Mouse (Mus musculus) neutrophil, adult 83 days (primary cell): ENCODE results near the gene Ttc24. TPM values are rescaled to one million over a fixed set of nuclear protein-coding genes. Genes with fewer than 3 reads are reported as not detected.

Experiments
- total RNA-seq, 2 experiments: library from RNA; stranded (reverse); gene quantifications; one replicate each; pipeline ENCODE4 v1.2.4; 2023

The Ttc24 gene
- not detected for total RNA-seq

GRCm38 (mm10) chr3:88078204-88078603 is at the start of gene Ttc24:
Gene Ttc24, minus strand, starts transcription at chr3:88078304.

GRCm38 (mm10) chr3:88081345-88082223 is 3.5 kb upstream of the Ttc24 start, which contains the start of gene Iqgap3:
Gene Iqgap3, plus strand, starts transcription at chr3:88081971.

GRCm38 (mm10) chr3:88057902-88058696 is 20.0 kb downstream of the Ttc24 start, which contains the start of gene Naxe:
Gene Naxe, minus strand, starts transcription at chr3:88058495.

GRCm38 (mm10) chr3:88042661-88043421 is 35.3 kb downstream of the Ttc24 start, which contains the start of gene Gpatch4:
Gene Gpatch4, plus strand, starts transcription at chr3:88043108.

GRCm38 (mm10) chr3:88027434-88028186 is 50.5 kb downstream of the Ttc24 start, which contains the start of gene Hapln2:
Gene Hapln2, minus strand, starts transcription at chr3:88027583.

Other genes with a start within 250 kb of the Ttc24 start
- under 1 TPM; 0.57 to 0.70 TPM for gene Sh2d2a, start 231.5 kb downstream of the Ttc24 start, total RNA-seq
- 10 to 100 TPM; 30.5 to 30.9 TPM for gene Prcc, start 192.7 kb downstream of the Ttc24 start, total RNA-seq
- gene Hdgf, start 172.0 kb downstream of the Ttc24 start, total RNA-seq, result 100 to 1,000 TPM; 117 to 149 TPM
- 10 to 100 TPM; 65.4 to 71.5 TPM for gene Mrpl24, start 158.8 kb downstream of the Ttc24 start, total RNA-seq
- 10 to 100 TPM; 23.2 to 24.4 TPM for gene Isg20l2, start 148.0 kb downstream of the Ttc24 start, total RNA-seq
- 10 to 100 TPM in 1 of 2 experiments, 1 to 10 TPM in 1; 9.9 to 12.1 TPM for gene Rrnad1, start 147.6 kb downstream of the Ttc24 start, total RNA-seq
- not detected for gene Crabp2, start 129.6 kb downstream of the Ttc24 start, total RNA-seq
- not detected for gene Nes, start 107.2 kb downstream of the Ttc24 start, total RNA-seq
- gene Bcan, start 78.1 kb downstream of the Ttc24 start, total RNA-seq, result not detected
- not detected for gene Hapln2, start 50.7 kb downstream of the Ttc24 start, total RNA-seq
- gene Gpatch4, start 35.2 kb downstream of the Ttc24 start, total RNA-seq, result 1 to 10 TPM; 2.5 to 5.9 TPM
- gene Naxe, start 19.8 kb downstream of the Ttc24 start, total RNA-seq, result 10 to 100 TPM; 26.4 to 30.3 TPM
- gene Iqgap3, start 3.7 kb upstream of the Ttc24 start, total RNA-seq, result 10 to 100 TPM; 35.3 to 39.7 TPM
- 10 to 100 TPM; 55.4 to 69.5 TPM for gene Mef2d, start 64.1 kb upstream of the Ttc24 start, total RNA-seq
- not detected for gene Rhbg, start 176.4 kb upstream of the Ttc24 start, total RNA-seq
- gene Gm38392, start 208.9 kb upstream of the Ttc24 start, total RNA-seq, result not detected
- 1 to 10 TPM in 1 of 2 experiments, not detected in 1; 1.3 TPM for gene Tsacc, start 218.7 kb upstream of the Ttc24 start, total RNA-seq
- gene Cct3, start 218.8 kb upstream of the Ttc24 start, total RNA-seq, result 10 to 100 TPM; 66.6 to 69.9 TPM
- gene Glmp, start 246.7 kb upstream of the Ttc24 start, total RNA-seq, result 100 to 1,000 TPM; 114 to 115 TPM